Mouse (Mus musculus): ENCODE measurements around the gene Creg2. TPM values are rescaled to one million over a fixed set of nuclear protein-coding genes. Genes with fewer than 3 reads are reported as not detected.
A peak's percentile ranks its signal among the peaks of the same experiment; 100 is the strongest.

Gene Creg2
- polyA plus RNA-seq, 1 experiment from 2014 or later = 0.05 TPM

DNA sequence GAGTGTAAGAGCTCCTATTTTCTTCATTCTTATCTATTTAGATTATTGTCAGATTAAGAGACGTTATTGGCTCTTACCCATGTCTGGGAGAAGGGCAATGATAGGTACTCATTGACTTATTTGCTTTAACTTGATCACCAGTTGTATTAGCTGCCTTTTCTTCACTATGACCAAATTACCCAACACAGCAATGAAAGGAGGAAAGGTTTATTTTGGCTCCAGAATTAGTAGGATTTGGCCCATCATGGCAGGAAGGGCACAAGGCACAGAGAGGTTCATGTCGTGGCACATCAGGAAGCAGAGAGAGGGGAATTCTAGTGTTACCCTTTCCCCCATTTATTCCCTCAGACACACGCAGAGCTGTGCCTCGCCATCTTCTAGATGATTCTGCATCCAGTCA, 1.8 kb upstream of the Creg2 start:
- peaks cover 3% of the 10 kb centered on the region; the same call in 1 of the 2 replicates for H3K4me1 ChIP-seq (ENCODE audit: insufficient read depth)
- TF ChIP-seq CTCF (IDR thresholded peaks at IDR 0.05; ENCODE audit: low read depth) = no peak
- no peak overlapping the region for H3K4me3 ChIP-seq (ENCODE audit: low read depth, low read length)
- DNase-seq (no peak), ATAC-seq (ENCODE audit: insufficient read depth) (no peak)
- no peak overlapping the region for H3K4me2 ChIP-seq
- H3K9me3 ChIP-seq (ENCODE audit: low read depth, low read length) = no peaks in the 10 kb centered on the region
- 68% methylated on average over 4 of the region's 4 CpGs for whole genome bisulfite sequencing
- no peak overlapping the region for H3K9ac ChIP-seq
- H3K27me3 ChIP-seq (ENCODE audit: insufficient read depth, low read length) = peaks cover 41% of the 10 kb centered on the region
- H3K36me3 ChIP-seq (ENCODE audit: insufficient read depth) = no peaks in the 10 kb centered on the region
- H3K27ac ChIP-seq (ENCODE audit: low read depth) = no peak overlapping the region

DNA sequence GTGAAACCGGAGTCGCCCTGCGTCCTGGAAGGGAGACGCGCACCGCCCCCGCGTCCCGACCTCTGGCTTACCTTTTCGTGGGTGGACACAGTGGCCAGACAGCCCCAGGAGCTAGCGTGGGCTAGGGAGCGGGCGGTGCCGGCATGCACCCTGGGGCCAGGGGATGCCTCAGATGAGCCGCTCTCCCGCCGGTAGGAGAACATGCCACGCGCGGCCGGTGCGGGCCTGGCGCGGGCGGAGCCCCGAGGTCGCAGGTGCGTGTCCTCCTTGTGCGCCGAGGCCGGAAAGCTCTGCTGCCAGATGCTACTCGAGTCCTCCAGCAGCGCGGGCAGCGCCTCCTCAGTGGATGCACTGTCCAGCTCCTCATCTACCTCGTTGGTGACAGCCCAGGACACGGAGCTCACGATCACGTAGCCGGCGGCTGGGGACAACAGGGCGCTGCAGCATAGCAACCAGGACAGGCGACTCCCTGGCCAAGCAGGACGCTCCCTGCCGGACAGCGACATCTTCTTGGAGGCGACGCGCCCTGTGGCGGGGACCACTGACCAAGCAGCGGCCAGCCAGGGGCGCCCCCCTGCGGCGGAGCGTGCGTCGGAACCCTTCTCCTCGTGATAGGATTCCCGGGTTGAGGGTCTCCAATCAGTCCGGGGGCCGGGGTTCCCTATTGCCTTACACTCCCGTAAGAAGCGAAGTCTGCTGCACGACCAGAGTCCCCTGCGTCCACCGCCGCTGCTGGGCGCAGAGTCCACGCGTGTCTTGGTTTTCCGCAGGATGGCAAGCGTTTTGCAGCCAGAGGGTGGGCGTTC, 636 bp downstream of the Creg2 start:
- peak; percentile 73 for TF ChIP-seq CTCF (IDR thresholded peaks at IDR 0.05; ENCODE audit: low read depth)
- peak; percentile 79 for ATAC-seq (ENCODE audit: insufficient read depth)
- H3K27me3 ChIP-seq (ENCODE audit: insufficient read depth, low read length) = peaks cover 41% of the 10 kb centered on the region
- peak overlapping the region; percentile 29; the same call in 1 of the 2 replicates for H3K9ac ChIP-seq
- no peaks in the 10 kb centered on the region for H3K9me3 ChIP-seq (ENCODE audit: low read depth, low read length)
- DNase-seq = peak; percentile 85
- H3K4me3 ChIP-seq (ENCODE audit: low read depth, low read length) = peak overlapping the region; percentile 44
- no peaks in the 10 kb centered on the region for H3K36me3 ChIP-seq (ENCODE audit: insufficient read depth)
- H3K4me2 ChIP-seq = peak overlapping the region; percentile 94
- under 1% methylated on average over 73 of the region's 73 CpGs for WGBS
- H3K4me1 ChIP-seq (ENCODE audit: insufficient read depth) = peaks cover 3% of the 10 kb centered on the region; the same call in 1 of the 2 replicates
- H3K27ac ChIP-seq (ENCODE audit: low read depth) = no peak overlapping the region

DNA sequence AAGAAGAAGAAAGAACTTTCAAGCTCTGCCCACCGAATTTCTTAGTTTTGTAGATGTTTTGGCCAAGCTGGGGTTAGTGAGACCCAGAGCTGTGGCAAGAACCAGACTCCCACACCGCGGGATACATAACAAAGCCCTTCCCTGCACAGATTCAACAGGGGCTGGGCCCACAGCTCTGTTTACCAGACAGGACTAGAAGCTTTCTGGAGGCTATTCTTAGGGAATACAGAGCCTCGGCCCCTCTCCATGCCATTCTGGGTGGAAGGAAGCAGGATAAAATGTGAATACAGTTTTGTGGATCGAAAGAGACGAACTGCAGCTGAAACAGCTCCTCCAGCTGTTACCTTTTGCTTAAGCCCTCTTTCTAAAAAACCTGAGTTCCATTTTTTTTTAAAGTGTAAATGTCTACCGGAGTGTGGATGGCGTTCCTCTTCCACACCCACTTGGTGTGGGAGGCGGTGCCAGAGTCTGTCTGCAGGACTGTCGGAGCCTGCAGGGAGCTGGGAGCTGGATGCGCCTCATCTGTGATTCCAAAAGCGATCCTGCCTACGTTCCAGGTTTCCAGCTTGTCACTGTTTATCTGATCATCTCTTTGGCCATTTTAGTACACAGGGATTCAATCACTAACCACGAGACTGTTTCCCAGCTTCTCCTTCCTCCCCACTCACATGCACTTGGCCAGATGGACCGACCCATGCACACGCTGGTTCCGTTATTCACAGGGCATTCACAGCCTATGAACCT, 1.4 kb downstream of the Creg2 start:
- Histone ChIP-seq H3K36me3 (ENCODE audit: insufficient read depth) (no peaks in the 10 kb centered on the region), H3K4me3 (ENCODE audit: low read depth, low read length) (peak overlapping the region; percentile 44), H3K4me1 (ENCODE audit: insufficient read depth) (peaks cover 3% of the 10 kb centered on the region; the same call in 1 of the 2 replicates), H3K27me3 (ENCODE audit: insufficient read depth, low read length) (peaks cover 41% of the 10 kb centered on the region), H3K4me2 (peak overlapping the region; percentile 94), H3K9me3 (ENCODE audit: low read depth, low read length) (no peaks in the 10 kb centered on the region), H3K9ac (0 out of 2 replicates have a peak overlapping the region, but pooled peaks have one; percentile 29), H3K27ac (ENCODE audit: low read depth) (no peak overlapping the region)
- WGBS = 16% methylated on average over 17 of the region's 17 CpGs
- TF ChIP-seq CTCF (IDR thresholded peaks at IDR 0.05; ENCODE audit: low read depth) = no peak
- ATAC-seq (ENCODE audit: insufficient read depth) (no peak; the same call in 1 of the 2 replicates), DNase-seq (peak; percentile 25)

DNA sequence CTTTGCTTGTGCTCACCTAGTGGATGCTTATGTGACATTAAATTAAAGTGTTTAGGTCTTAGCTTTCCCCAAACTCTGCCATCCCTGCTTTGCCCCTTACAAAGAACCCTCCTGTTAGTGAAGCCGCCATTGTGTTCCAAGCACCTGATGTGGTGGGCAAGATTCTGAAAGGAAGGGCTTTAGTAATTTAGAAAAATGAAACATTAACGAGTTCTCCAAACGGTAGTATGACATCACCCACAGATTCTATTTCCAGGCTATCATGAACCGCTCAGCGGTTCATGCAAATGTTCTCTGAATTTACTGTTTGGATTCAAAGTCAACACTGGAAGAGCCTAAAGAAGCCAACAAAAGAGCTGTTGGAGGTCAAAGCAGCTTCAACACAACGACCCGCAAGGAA, 2.7 kb downstream of the Creg2 start:
- H3K9me3 ChIP-seq (ENCODE audit: low read depth, low read length) = no peaks in the 10 kb centered on the region
- no peak overlapping the region for H3K27ac ChIP-seq (ENCODE audit: low read depth)
- no peak for DNase-seq
- no peak overlapping the region for H3K9ac ChIP-seq
- H3K4me1 ChIP-seq (ENCODE audit: insufficient read depth) = peaks cover 3% of the 10 kb centered on the region; the same call in 1 of the 2 replicates
- H3K4me3 ChIP-seq (ENCODE audit: low read depth, low read length) = no peak overlapping the region
- H3K27me3 ChIP-seq (ENCODE audit: insufficient read depth, low read length) = peaks cover 41% of the 10 kb centered on the region
- WGBS = 75% methylated on average over 7 of the region's 7 CpGs
- TF ChIP-seq CTCF (IDR thresholded peaks at IDR 0.05; ENCODE audit: low read depth) = no peak
- H3K4me2 ChIP-seq = no peak overlapping the region
- no peak for ATAC-seq (ENCODE audit: insufficient read depth)
- no peaks in the 10 kb centered on the region for H3K36me3 ChIP-seq (ENCODE audit: insufficient read depth)

DNA sequence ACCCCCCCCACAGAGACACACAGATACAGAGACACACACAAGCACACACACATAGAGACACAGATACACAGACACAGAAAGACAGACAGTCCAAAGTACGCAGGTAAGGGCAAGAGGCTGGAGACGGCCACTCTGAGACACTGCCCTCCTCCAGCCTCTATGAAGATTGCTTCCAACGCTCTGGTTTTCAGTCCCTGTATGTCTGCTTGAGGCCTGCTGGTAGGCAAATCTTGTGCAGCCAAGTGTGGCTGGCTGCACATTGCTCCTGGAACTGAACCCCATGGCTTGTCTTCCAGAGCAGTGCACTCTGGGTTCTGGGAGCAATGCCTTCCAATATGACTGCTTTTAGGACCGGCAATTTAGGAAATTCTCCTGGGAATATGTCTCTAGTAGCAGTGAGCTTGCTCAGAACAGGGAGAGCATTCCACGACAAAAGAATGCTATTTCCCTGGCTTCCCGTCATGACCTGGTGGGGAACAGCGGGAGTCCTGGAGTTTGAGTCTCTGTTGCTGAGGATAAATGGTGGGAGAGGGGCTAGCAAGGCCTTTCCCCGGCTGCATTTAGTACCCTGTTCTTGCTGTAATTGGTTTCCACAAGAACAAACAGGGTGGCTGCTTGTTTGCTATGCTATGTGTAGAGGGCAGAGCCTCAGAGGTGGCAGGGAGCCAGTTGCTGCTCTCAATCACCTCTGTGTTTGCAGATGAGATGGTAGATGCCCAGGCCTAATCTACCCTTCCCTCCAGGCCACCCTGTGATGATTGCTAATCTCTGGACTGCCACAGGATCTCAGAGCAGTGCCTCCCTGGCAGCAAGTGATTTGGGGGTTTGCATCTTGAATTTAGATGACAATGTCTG, 5.1 kb downstream of the Creg2 start:
- no peak overlapping the region for H3K4me3 ChIP-seq (ENCODE audit: low read depth, low read length)
- no peak overlapping the region for H3K9ac ChIP-seq
- H3K4me2 ChIP-seq = no peak overlapping the region
- DNase-seq (no peak), ATAC-seq (ENCODE audit: insufficient read depth) (no peak)
- 50% methylated on average over 8 of the region's 8 CpGs for WGBS
- no peak overlapping the region for H3K27ac ChIP-seq (ENCODE audit: low read depth)
- no peaks in the 10 kb centered on the region for H3K36me3 ChIP-seq (ENCODE audit: insufficient read depth)
- no peaks in the 10 kb centered on the region for H3K9me3 ChIP-seq (ENCODE audit: low read depth, low read length)
- peaks cover 26% of the 10 kb centered on the region for H3K27me3 ChIP-seq (ENCODE audit: insufficient read depth, low read length)
- no peak for TF ChIP-seq CTCF (IDR thresholded peaks at IDR 0.05; ENCODE audit: low read depth)
- peaks cover 3% of the 10 kb centered on the region; the same call in 1 of the 2 replicates for H3K4me1 ChIP-seq (ENCODE audit: insufficient read depth)

DNA sequence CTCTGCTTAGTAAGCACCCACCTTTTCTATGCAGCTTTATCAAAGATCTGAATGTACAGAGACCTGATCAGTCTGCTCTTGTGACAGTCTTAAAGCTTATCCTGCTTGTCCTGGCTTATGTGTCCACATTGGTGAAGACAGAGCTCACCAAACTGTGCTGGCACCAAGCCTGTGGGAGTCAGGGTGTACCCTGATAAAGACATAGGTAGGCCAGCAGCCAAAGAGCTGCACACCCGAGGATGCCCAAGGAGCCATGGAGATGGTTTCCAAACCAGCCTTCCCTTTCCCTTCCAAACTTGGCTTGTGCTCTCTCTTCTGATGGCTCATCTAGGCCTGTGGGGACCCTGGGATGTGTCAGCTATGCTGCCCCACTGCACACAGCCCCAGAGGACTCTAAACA, 6.9 kb downstream of the Creg2 start:
- no peak for ATAC-seq (ENCODE audit: insufficient read depth)
- Histone ChIP-seq H3K27ac (ENCODE audit: low read depth) (no peak overlapping the region), H3K9me3 (ENCODE audit: low read depth, low read length) (no peaks in the 10 kb centered on the region), H3K4me2 (no peak overlapping the region), H3K4me3 (ENCODE audit: low read depth, low read length) (no peak overlapping the region), H3K27me3 (ENCODE audit: insufficient read depth, low read length) (peaks cover 10% of the 10 kb centered on the region), H3K9ac (no peak overlapping the region), H3K4me1 (ENCODE audit: insufficient read depth) (no peaks in the 10 kb centered on the region), H3K36me3 (ENCODE audit: insufficient read depth) (no peaks in the 10 kb centered on the region)
- no peak for DNase-seq
- no peak for TF ChIP-seq CTCF (IDR thresholded peaks at IDR 0.05; ENCODE audit: low read depth)
- 50% methylated on average over 1 of the region's 1 CpGs for WGBS
